Mouse (Mus musculus) frontal cortex, postnatal 10 days (tissue): ENCODE measurements around the gene Ano1.

Experiments
- DNase-seq, 2 experiments: peaks; one replicate each; pipeline ENCODE4 v3.0.0; 2022; ENCODE audit warnings: low spot score in 2 of 2, mixed read lengths in 1 of 2

Gene Ano1

GRCm38 (mm10) chr7:144539146-144539545 lies 212.6 kb downstream of the Ano1 start:
- DNase-seq, result no peak
